Mouse (Mus musculus) testis, adult 2 months (tissue): ENCODE results near the gene Nphs1.

ENCODE experiments used
- CTCF ChIP-seq: fragments of 200-500 bp; IDR thresholded peaks from 2 replicates; pipeline ENCODE4 v1.5.1; 2012; ENCODE audit warnings: low read depth, mild to moderate bottlenecking, inconsistent platforms, low read length, moderate library complexity; ENCODE audit not compliant: control insufficient read depth, insufficient read depth, insufficient replicate concordance
- POLR2A ChIP-seq: fragments of 200-500 bp; IDR thresholded peaks from 2 replicates; pipeline ENCODE4 v1.6.1; 2012; ENCODE audit warnings: low read depth, mild to moderate bottlenecking, inconsistent platforms, low read length, moderate library complexity; ENCODE audit not compliant: control insufficient read depth

DNA sequence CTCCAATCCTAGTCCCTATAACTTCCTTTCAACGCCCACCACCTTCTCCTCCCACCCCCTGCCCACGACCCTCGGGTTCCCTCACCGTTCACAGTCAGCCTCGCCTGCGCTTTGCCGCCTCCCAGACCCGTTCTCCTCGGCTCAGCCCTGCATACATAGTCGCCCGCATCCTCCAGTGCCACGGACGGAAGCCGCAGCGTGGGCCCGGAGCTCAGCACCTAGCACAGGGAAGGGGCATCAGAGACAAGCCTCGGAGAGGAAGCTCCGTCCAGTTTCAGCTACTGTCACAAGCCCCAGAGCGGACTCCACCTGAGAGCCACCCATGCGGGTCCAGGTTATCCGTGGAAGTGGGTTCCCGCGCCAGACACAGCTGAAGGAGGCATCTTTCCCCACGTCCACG, 4.8 kb upstream of the Nphs1 start:
- TF ChIP-seq CTCF (no peak), POLR2A (no peak)
